Mouse (Mus musculus): ENCODE measurements at regions not wholly inside any gene's neighbourhood (a gene's known extent, or its start where the extent isn't known, plus 50 kb on each side); places are given as distances from the start of the nearest gene placed in this dataset.
A peak's percentile ranks its signal among the peaks of the same experiment; 100 is the strongest.

DNA sequence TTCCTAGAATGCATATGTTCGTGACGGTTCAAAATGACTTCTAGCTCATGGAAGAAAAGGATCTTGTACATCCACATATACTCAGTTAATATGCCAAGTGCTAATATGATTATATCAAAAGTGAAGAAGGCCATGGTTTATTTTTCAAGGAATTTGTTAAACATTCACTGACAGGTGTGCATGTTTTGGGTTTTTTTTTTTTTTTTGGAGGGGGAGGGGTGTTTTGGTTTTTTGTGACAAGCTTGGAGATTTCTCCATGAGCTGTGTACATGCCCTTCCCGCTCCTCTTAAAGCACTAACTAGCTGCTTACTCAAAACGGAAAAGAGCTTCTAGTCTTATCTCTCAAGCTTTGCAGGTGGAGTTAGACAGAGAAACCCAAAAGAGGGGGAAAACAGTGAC is 187.1 kb upstream of the Atp2b1 start:
- no peak for DNase-seq

DNA sequence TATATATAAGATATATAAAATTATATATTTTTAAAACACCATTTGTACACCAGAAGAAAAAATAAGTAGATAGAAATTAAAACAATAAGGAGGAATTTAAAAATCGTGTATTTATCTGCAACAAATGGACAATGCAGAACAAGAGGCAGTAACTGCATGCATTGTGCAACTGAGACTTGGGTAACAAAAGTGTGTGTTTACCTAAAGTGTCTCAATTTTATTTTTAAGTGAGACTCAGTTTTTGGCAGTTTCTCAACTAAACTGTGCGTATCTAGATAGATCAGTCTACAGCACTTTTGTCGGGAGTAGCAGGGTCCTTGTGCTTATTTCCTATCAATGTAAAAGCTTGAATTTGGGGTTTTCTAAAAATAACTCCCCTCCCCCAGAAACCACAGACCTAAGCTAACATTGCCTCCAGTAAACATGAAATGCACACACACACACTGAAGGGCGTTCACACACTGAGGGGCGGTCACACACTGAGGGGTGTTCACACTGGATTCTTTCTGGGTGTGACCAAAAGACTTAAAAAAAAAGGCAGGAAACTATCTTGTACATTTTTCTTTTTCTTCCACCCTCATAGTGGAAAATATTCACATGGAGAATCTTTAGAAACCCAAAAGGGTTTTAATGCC is 185.7 kb upstream of the Atp2b1 start:
- DNase-seq = no peak

DNA sequence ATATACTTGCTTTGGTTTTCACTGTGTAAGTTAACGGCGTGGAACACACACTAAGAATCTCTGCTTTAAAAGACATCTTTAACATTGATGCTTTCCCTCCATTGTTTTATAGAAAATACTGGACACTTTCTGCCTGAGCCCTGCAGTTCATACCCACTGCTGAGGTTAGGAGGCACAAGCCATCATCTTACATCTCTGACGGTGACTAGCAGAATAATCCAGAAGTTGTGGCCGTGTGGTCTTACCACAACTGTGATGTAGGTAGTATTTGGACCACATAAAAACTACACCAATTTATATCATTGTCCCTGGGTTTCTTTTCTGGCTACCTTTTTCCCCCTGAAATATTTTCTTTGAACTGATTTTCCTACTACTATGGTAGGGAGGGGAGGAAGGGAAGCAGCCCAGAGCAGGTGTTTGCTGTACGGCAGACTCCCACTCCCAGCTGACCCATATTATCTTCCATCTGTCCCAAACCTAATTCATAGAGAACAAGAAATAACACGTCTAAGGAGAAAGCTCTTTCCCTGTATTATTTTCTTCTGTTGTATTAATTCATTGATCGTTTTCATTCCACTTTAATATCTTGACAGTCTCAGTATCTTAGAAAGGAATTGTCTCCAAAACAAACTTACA is 180.1 kb upstream of the Atp2b1 start:
- DNase-seq = no peak

DNA sequence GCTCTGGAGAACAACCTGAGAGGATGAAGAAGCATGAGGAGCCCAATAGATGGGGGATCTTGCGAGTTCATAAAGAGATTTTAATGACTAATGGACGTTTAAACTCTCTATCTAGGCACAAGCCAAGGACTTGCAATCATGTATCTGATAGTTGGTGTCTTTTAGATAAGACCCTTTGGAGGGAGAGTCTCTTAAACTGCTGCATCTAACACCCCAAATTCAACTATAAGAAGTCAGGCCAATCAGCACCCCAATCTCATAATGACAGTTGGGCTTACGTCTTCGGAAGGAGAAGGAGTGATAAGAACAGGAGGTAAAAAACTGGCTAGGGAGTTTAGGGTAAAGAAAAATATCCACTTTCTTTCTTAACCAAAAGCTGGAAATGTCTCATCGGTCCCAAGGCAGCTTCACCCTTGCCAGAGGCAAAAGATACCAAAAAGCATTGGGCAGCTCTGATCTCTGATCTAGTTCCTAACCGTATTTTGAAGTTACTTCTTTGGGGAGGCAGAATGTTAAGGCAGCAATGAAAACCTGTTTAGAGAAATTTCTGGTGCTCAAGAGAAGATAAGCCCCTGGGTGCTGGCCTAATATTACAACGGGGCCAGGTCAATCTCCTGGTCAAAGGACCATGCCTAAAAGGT is 173.6 kb upstream of the Atp2b1 start:
- no peak for DNase-seq

DNA sequence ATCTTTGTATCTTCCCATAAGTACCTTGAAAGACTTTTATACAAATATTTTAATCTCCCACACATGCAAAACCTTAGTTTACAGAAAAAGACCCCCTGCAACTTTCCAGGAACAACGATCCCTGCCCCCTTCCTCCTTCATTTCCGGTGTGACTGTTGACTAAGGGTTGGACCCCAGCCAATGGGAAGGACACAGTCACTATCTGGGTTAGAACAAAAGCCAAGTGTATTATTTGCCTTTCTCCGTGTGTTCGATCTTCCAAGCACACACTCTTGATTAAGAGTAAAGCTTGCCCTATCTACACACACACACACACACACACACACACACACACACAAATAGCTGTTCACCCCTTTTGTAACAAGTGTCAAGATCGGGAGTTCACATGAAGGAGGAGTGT is 172.8 kb upstream of the Atp2b1 start:
- no peak for DNase-seq

DNA sequence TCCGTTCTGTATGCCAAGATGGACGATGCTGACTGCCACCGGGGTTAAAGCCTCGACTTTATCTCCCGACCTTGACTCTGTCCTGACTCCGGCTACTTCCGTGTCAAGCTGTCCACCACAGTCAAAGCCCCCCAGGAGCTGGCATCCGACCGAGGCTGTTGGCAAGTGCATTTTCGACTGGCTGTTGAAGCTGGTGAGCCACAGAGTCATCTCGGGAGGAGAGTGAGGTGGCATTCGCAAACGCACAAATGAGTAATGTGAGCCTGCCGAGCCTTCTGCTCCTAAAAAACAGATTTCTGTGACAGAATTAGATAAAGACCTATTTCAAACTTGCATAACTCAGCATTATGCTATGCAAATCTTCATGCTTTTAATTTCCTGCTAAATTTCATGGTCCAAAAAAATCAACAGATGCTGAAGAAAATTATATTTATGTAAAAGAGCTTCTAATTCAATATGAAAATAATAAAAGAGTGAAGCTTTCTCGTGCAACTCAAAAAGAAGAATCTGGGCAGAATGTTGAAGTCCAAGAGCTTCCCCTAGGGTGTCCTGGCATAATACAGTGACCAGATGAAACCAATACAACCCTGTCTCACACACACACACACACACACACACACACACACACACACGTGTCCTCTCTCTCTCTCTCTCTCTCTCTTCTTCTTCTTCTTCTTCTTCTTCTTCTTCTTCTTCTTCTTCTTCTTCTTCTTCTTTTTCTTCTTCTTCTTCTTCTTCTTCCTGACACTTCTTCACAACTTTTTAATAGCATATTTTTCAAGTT is 171.2 kb upstream of the Atp2b1 start:
- DNase-seq = peak; percentile 60

DNA sequence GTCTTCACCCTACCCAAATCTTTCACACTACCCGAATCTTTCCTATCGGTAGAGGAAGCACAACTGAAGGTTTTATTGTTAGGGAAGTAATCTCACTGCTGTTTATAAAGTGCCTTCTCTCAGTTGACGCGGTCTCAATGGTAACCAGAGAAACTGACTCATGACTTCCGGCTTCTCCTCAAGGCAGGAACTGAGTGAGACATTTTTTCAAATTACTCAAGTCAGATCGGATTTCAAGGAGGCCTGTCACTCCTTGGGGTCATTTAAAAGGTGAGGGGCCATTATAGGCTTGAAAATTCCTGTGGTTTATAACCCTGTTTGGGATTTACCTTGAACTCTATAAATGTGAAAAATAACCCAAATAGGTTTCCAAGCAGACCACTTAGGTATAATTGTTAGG is 170.0 kb upstream of the Atp2b1 start:
- DNase-seq = no peak

DNA sequence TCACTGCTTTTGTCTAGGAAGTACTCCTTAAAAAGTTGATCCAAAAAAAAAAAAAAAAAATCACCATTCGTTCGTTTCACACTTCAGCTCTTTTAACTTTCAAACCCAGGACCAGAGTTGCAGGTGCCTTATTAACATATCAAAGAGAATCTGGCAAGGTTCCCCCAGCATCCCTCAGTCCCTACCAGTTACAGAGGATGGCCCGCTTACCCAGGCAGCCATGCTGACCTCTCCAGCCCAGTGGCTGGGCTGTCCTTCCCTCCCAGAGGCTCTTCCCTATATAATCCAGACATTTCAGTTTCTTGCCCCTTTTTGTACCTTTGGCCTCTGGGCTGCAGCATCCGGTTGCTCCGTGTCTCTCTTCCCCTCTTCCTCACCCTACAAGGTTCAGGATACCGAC is 169.5 kb upstream of the Atp2b1 start:
- DNase-seq = no peak

DNA sequence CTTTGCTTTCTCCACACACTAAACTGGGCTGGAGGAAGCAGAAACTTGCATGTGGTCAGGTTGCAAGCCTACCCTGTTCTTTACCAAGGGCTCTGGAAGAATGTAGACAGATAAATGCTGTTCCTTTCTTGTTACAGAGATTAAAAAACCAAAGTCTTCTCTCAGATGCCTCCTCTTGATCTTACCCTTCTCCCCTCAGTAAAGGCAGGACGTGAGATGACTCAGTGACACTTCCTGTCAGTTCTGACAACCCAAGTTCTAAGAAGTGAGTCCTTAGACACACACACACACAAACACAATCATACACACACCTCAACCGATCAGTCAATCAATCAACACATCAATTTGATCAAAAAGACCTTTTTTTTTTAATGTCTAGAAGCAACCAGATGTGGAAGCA is 168.8 kb upstream of the Atp2b1 start:
- DNase-seq = no peak

DNA sequence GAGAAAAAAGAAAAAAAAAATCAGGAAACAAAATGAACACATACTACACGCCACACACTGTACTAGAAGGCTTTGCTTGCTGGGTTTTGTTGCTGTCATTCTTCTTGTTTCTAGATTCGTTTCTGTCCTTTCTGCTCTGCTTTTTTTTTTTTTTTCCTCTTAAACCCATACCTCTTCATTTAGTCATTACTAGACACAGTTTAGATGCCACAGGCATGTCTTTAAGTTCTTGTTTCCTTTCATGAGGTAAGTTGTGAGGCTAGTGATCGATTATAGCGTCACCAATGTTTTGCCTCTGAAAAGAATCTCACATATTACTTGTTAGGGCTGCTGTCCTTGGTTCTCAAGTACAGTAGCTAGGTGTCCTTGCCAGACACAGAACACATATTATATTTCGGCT is 168.3 kb upstream of the Atp2b1 start:
- no peak for DNase-seq

DNA sequence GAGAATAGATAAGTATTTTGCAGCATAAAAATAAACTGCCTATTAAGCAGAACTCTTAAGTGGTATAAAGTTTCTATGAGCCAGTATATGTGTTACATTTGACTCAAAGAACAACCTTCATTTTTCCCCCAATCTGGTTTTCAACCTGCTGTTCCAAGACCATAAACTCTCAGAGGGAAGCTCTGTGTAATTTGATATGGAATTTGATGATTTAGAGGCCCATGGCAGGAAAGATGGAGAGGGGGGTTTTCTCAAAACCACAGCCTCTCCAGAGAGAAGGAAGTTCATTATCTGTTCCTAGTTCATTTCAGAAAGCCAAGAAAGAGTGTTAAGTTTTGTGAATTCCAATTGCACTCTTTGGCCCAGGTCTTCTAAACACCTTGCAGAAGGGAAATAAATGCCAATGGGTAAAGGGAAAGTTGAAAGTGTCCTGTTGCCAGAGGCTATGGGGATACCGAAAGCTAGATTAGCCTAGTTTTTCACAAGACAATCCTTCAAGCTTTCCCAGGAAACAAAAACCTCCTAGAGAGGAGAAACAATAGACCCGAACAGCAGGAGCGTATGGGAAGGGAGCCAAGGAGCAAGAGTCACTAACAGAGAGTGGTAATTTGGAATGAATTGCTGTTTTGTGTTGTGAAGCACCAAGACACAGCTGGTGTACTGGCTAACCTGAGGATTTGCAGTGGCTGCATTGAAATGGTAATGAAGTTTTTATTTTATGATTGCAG is 165.2 kb upstream of the Atp2b1 start:
- no peak for DNase-seq

DNA sequence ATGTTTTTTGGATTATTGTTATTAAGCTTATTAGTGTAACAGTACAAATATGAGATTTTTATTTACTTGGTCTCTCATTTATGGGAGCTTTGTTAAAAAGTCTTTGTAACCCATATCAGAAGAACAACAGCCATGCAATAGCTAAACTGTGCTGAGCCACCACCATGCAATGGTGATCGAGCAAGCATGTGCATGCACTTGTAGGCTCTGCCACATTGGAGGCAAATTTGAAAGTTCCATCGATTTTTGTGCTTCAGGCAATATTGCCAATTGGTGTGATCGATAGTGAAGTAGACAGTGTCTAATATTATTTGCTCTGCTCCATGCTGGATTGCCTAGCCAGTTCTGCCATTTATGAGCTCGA is 164.6 kb upstream of the Atp2b1 start:
- no peak for DNase-seq

DNA sequence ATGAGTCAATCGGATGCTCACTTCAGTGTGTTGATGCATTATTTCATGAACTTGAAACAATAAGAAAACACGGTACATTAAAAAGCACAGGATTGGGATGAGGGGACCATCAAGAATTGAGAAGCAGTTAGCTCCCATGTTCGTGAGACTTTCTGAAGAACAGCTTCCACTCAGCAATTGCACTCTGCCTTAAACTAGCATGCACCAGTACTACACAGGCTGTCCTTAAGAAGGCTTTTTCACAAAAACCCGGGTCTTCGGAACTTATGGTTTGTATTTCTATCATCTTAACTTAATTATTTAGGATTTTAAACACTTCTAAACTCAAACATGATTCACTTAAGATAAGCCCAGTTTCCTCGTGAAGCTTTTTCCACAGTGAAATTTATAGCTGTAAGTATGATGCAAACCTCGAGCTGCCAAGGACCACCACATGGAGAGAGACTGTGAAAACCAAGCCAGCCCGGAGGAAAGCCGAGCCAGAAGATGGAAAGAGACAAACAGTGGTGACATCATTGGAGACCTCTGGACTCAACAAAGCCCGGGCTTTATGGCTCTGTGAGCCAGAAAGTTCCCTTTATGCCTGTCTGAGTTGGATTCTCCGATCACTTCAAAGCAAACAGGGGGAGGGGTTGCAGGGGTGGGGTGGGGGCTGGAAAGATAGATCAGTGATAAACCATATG is 162.7 kb upstream of the Atp2b1 start:
- no peak for DNase-seq

DNA sequence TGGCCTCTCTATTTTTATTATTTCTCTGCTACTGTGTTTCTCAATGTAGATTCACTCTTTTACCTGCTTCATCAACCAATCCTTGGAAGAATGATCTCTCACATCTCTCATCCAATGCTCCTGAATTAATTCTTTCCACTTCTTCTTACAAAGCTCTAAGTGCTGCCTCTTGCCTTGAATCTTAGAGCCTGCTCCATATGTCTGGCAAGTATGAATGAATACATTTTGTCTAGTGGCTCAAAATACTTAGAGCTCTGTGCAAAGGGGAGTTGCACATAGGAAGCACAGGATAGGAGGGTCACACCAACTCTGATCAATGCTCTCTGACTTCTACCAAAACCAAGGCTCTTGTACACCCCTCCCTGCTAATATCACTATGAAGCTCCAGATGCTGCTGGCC is 153.1 kb upstream of the Atp2b1 start:
- DNase-seq = no peak

DNA sequence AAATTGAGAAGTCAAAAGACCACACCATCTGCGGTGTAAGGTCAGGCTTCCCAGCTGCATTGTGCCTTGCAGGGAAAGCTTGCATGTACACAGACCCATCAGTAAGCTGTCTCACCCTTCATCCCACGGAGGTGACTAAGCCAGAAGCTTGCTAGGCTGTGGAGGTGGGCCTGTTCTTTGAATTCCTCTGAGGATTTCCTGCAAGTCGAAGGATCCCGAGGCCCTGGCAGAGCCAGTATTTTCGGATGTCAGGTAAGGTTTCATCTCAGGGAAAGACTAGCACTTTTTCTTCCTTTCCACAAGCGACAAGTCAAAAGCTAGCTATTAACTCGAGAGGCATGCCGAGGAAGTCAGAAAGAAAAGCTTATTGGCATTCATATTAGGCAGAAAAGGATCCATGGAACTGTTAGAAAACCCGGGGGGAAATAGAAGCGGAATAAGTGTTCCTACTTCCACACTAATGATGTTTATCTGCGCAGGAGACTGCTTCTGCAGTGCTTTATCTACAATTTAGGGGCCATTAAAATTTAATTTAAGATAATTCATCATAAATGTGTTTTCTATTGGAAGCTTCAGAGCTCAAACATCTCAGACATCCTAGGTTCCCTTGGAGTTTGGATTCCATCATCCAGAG is 148.3 kb upstream of the Atp2b1 start:
- no peak for DNase-seq

DNA sequence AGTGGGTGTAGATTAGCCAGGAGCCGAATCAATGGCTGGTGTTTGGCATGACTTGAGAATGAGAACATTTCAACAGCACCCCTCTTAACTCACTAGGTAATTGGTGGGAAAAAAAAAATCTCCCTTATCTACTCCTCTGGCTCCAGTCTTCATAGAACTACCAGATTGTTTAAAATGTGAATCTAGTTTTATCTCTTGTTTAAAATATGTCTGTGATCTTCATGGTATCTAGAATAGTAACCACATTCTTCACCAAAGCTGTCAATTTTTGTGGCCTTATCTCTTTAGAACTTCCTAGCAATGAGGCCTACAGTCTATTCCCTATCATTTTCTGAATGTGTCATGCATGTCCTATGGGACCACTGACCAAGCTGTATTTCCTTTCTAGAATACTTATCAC is 134.4 kb upstream of the Atp2b1 start:
- no peak for DNase-seq

DNA sequence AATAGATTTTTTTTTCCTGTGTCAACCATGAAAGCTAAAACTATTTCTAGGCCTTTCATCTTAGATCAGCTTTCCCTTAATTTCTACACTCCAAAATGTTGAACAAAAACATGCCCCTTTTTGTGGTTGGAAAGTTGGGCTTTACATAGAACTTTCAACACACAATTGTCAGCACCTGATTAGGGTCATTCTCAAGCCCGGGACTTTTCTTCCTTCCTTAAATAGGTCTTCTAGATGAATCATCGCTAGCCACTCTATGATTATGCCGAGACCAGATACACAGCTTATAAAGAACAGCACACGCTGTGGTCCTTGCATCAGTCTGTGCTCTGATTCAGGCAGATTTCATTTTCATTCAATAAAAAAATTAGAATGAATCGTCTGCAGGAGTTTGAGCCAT is 133.3 kb upstream of the Atp2b1 start:
- DNase-seq = no peak

DNA sequence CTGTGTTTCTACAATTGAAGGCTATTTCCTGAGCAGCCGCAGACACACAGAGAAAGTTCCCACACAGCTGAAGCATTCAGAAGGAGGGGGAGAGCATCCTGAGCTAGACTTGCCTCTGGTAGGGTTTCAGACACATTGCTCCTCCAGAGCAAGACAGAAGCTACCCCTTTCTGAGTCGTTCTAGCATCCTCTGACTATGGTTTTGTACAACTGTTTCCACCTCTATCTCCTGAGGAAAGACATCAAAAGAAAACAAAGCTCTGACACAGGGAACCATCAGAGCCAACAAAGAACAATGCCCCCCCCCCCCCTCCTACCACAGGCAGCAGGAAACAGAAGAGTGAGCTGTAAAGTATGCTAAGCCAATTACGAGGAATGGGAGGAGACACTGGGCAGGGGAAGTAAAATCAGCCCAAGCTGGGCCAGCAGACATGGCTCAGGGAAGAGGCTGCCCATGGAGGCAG is 132.3 kb upstream of the Atp2b1 start:
- DNase-seq = no peak

DNA sequence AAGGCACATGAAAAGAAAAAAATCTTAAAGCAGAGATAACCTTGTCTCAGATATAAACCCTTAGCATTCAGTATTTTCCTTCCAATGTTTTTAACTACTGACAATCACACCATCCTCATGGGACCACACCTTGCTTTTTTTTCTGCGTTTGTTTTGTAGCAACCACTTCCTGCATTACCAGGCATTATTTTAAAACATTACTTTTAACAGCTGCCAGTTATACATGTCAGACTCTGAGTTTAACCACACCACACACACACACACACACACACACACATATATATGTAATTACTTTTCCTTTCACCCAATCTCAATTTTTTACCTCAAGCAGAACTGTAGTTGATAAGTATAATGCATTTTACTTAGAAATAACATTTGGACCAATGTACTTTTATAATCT is 128.8 kb upstream of the Atp2b1 start:
- no peak for DNase-seq

DNA sequence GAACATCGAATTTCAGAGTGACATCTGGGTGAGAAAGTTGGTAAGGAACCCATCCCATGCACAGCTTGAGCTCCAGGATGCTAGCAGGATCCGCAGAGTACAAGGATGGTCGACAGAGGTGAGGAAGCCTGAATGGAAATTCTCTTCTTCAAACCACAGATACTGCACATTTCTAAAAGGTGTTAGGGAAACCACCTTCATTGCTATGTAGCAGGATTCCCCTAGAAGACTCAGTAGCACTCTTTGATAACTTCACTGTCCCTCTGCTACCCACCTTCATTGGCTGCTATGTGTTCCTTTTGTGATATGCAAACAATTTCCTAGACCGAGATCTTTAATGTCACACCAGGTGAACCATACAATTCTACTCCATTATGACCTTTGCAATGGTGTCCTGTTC is 128.1 kb upstream of the Atp2b1 start:
- no peak for DNase-seq

DNA sequence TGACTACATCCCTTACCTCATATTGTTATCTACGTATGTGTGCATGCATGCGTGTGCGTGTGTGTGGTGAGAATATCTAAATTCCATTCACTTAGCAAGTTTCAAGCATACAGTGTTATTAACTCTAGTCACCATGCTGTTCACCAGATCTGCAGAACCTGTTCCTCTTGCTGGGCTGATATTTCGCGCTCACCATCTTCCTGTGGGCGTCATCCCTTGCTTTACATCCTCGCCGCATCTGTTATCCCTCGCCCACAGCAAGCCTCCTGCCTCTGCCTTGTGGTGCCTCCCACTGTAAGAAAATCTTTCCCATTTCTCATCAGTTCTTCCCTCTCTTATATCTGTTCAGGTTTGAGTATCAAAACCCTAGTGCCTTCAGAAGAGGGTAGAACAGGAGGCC is 124.4 kb upstream of the Atp2b1 start:
- DNase-seq = peak; percentile 28

DNA sequence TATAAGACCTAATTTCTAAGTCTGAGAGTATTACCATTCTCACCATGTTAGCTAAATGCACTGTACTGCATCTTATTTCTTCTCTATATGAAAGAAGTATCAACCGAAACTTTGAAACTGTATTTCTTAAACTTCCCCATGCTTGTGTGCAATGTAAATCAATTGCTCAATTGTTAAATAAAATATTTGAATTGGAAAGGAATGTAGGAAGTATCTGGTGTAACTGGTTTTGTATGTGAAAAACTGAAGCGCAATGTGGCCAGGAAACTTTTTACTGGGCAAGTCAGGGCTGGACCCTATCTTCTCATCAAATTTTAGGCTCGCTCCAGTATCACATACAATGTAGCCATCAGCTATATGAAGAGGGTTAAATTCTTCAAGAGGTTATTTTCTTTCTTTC is 123.8 kb upstream of the Atp2b1 start:
- DNase-seq = no peak

All from right cerebral cortex, postnatal 25 days (tissue).